ENCODE assay signal across 22 mouse cellular contexts in genomic region chr7:127703561-127704178, GRCm38 (mm10). TPM values are rescaled to one million over a fixed set of nuclear protein-coding genes. Genes with fewer than 3 reads are reported as not detected.
DNase-seq lines count a peak whose midpoint lies in the region; ATAC-seq and TF ChIP-seq lines count a peak whose summit lies in the region.
"Had no signal": no experiment of that assay in that cellular context is flagged by ENCODE, and none has a peak within 500 bp of the region (broad histone marks: within the 10 kb centered on the region; RNA-seq: fewer than 3 reads in every experiment).

No protein-coding gene starts in this region.

- H3K27ac ChIP-seq in heart, embryonic 11.5 days (ENCODE audit: low read depth, low read length) = no peak overlapping the region
- H3K27ac ChIP-seq in kidney, adult 2 months (ENCODE audit: insufficient read depth, low read depth, low read length) = peak overlapping the region; percentile 29
- H3K27ac ChIP-seq: embryonic facial prominence, embryonic 12.5 days; forebrain, embryonic 13.5 days; limb, embryonic 15.5 days; macrophage; midbrain, embryonic 10.5 days; stomach, postnatal 0 days had no signal

- DNase-seq in heart, adult 11 months = peak; percentile 85
- DNase-seq in cerebellum, postnatal 25 days = peak; percentile 49 to 56
- DNase-seq in kidney, adult 2 months = peak; percentile 83
- DNase-seq in kidney, postnatal 10 days = peak; percentile 20
- DNase-seq in spleen, postnatal 14 days (ENCODE audit: low spot score in 2 of 2) = no peak
- DNase-seq in right cerebral cortex, postnatal 36 days (ENCODE audit: low spot score in 2 of 2) = no peak
- DNase-seq: gastrocnemius, postnatal 25 days; layer of hippocampus, postnatal 36 days; right cerebral cortex, postnatal 14 days had no signal

- H3K27me3 ChIP-seq in heart, embryonic 11.5 days (ENCODE audit: control insufficient read depth, insufficient read depth, low read length) = no peaks in the 10 kb centered on the region
- H3K27me3 ChIP-seq in kidney, adult 2 months (replicated peaks; ENCODE audit: control insufficient read depth, insufficient read depth, low read length) = no peaks in the 10 kb centered on the region
- H3K27me3 ChIP-seq: embryonic facial prominence, embryonic 12.5 days; forebrain, embryonic 13.5 days; limb, embryonic 15.5 days had no signal

- H3K9me3 ChIP-seq in heart, embryonic 11.5 days (replicated peaks; ENCODE audit: control insufficient read depth, low read length) = no peaks in the 10 kb centered on the region
- H3K9me3 ChIP-seq: embryonic facial prominence, embryonic 12.5 days; forebrain, embryonic 13.5 days; limb, embryonic 15.5 days; midbrain, embryonic 10.5 days had no signal

- no peak overlapping the region for H3K4me2 ChIP-seq in heart, embryonic 11.5 days
- H3K4me2 ChIP-seq: embryonic facial prominence, embryonic 12.5 days; forebrain, embryonic 13.5 days; limb, embryonic 15.5 days had no signal

- ATAC-seq in heart, embryonic 11.5 days (replicated peaks; ENCODE audit: insufficient number of reproducible peaks, low FRiP score, low TSS enrichment) = no peak
- ATAC-seq: forebrain, embryonic 13.5 days; inflammation-experienced regulatory T-cells, adult 6 months had no signal

- H3K4me1 ChIP-seq in heart, embryonic 11.5 days (ENCODE audit: control insufficient read depth, insufficient read depth, low read length) = peaks cover 13% of the 10 kb centered on the region
- H3K4me1 ChIP-seq in kidney, adult 2 months (ENCODE audit: control insufficient read depth, insufficient read depth, low read length) = peaks cover 19% of the 10 kb centered on the region; the same call in 1 of the 2 replicates

- no peak overlapping the region for H3K4me3 ChIP-seq in heart, embryonic 11.5 days (ENCODE audit: low read depth, low read length)
- no peak overlapping the region for H3K4me3 ChIP-seq in kidney, adult 2 months (ENCODE audit: insufficient read depth, low read depth, low read length)
- H3K4me3 ChIP-seq: embryonic facial prominence, embryonic 12.5 days; erythroblast, embryonic 14.5 days; forebrain, embryonic 13.5 days; limb, embryonic 15.5 days; midbrain, embryonic 10.5 days had no signal

- H3K9ac ChIP-seq in heart, embryonic 11.5 days (ENCODE audit: low read depth, low read length) = no peak overlapping the region
- H3K9ac ChIP-seq: embryonic facial prominence, embryonic 12.5 days; forebrain, embryonic 13.5 days; limb, embryonic 15.5 days had no signal

- WGBS in heart, embryonic 11.5 days (ENCODE audit: insufficient replicate concordance) = 89% methylated on average over 8 of the region's 8 CpGs
- 53% methylated on average over 8 of the region's 8 CpGs for WGBS in kidney, adult 2 months

- TF ChIP-seq CTCF in kidney, adult 2 months (conservative IDR thresholded peaks at IDR 0.05; ENCODE audit: insufficient read depth, insufficient read length, low read depth, low read length) = no peak

- no peak for TF ChIP-seq POLR2A in kidney, adult 2 months (IDR thresholded peaks at IDR 0.05; ENCODE audit: low read depth, low read length)

- H3K36me3 ChIP-seq in heart, embryonic 11.5 days (ENCODE audit: control insufficient read depth, insufficient read depth, low read length) = peaks cover 8% of the 10 kb centered on the region; the same call in 1 of the 2 replicates
- H3K36me3 ChIP-seq in kidney, adult 2 months (ENCODE audit: control insufficient read depth, insufficient read depth, low read length) = no peaks in the 10 kb centered on the region; the same call in 1 of the 2 replicates

RNA-seq across cellular contexts. Expression of gene Bcl7c, which starts 5.1 kb away (rescaled TPM):
- polyA plus RNA-seq in heart, embryonic 11.5 days (2014; fragmentation: Nextera tagmentation; extraction: Ambion mirVana) = 32.5 and 34.4 TPM in 2 replicates
- 24.5 and 25.9 TPM in 2 replicates for polyA plus RNA-seq in kidney, adult 2 months (2012; rRNA removed)

RNA-seq across cellular contexts. Expression of gene Ctf1, which starts 8.9 kb away (rescaled TPM):
- polyA plus RNA-seq in heart, embryonic 11.5 days (2014; fragmentation: Nextera tagmentation; extraction: Ambion mirVana) = 4.7 and 4.9 TPM in 2 replicates
- 19.4 and 20.6 TPM in 2 replicates for polyA plus RNA-seq in kidney, adult 2 months (2012; rRNA removed)
- polyA plus RNA-seq: inflammation-experienced regulatory T-cells, adult 6 months; macrophage had no signal

RNA-seq across cellular contexts. Expression of gene Ctf2, which starts 28.3 kb away (rescaled TPM):
- polyA plus RNA-seq in heart, embryonic 11.5 days (2014; fragmentation: Nextera tagmentation; extraction: Ambion mirVana) = 0.32 TPM in 1 of 2 replicates, not detected in the other
- not detected in 2 replicates for polyA plus RNA-seq in kidney, adult 2 months (2012; rRNA removed)
- polyA plus RNA-seq: cortical plate, adult 2 months; heart, postnatal 0 days; inflammation-experienced regulatory T-cells, adult 6 months; macrophage; midbrain, postnatal 0 days; thymus, postnatal 0 days had no signal

RNA-seq across cellular contexts. Expression of gene Fbxl19, which starts 40.7 kb away (rescaled TPM):
- polyA plus RNA-seq in heart, embryonic 11.5 days (2014; fragmentation: Nextera tagmentation; extraction: Ambion mirVana) = 2.5 and 3.3 TPM in 2 replicates
- polyA plus RNA-seq in kidney, adult 2 months (2012; rRNA removed) = 14.6 and 20.8 TPM in 2 replicates

Comparison
In these comparisons a context has a peak if more than half of its experiments do, and no peak if none do; other contexts are left out.
1. DNase-seq: peak in heart, adult 11 months (single experiment), cerebellum, postnatal 25 days (2 of 2), kidney, adult 2 months (single experiment) and kidney, postnatal 10 days (single experiment); none in spleen, postnatal 14 days (0 of 2) and right cerebral cortex, postnatal 36 days (0 of 2).